Mouse (Mus musculus): ENCODE measurements around the gene Usp53.

The Usp53 gene

DNA sequence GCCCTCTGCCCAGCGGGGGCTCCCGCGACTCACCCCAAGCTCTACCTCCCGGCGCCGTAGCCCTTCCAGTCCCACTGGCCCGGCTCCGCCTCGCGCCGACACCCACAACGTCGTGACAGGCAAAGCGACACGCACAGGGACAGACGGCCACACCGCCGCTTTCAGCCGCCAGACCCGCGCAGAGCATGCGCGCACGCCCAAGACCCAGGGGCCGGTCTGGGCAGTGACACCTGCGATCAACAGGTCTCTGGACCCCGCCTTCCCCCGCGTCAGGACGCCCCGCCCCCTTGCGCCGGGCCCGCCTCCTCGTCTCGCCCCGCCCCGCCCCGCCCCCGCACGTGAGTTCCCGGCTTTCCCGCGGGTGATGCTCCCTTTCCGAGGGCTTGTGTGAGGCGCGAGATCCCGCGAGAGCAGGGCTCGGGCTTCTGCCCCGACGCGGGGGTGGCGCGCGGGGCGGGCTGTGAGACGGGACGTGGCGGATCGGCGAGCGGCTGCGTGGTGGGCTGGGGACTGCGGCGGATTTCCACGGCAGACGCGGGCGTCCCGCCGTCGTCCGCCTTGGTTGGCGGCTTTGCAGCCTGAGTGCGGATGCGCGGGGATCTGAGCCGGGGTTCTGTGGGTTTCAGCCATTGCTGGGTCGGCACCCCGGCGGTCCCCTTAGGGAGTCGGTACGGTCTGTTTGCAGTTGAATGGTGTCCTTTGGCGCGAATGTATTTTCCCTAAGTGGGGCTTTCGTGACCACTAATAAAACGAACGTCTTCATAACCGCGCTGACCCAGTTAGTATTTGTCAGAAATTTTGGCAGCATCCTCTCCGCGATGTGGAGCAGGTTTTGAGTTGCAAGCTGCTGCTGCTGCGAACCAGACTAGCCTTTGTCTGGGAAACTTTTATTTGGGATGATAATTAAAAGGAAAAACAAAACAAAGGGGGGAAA lies at the start of gene Usp53:
Gene Usp53, minus strand, starts transcription at position 262 of the 934 bp plus-strand sequence.
- TF ChIP-seq GATA4 (IDR thresholded peaks at IDR 0.05; ENCODE audit: insufficient replicate concordance, low read length) = no peak

DNA sequence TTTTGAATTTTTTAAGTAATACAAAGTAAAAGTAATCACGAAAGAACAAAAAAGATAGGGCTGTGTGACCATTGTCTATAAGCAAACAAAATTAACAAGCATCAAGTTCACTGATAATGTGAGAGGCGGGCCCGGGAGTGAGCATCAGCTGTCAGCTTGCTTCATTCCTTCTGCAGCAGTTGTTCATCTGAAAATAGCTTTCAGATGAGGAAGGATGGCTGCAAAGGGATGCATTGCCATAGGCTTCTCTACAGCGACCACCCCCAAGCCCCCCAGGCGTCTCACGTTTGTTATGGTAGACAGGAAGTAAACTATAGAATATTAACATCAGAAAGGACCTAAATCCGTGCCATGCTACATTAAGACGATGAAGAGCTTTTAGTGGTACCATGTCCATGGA lies 49.5 kb upstream of the Usp53 start:
- TF ChIP-seq GATA4 (IDR thresholded peaks at IDR 0.05; ENCODE audit: insufficient replicate concordance, low read length) = no peak

DNA sequence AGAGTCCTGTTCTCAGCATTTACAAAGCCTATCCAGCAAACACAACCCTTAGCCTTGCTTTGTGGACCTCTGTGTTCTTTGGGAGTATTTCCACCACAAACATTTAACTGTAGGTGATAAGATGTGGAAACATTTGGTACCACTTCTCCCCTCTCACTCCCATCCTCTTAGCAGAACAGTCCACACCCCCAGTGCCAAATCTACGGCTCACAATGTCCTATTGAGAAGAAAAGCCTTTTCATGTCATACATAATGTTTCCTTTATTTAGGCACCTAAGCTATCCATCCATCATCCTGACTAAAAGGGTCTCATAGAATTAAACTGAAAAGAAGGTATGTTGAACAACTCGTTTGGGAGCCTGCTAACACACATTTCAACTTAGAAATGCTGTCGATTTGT lies 41.3 kb upstream of the Usp53 start:
- no peak for TF ChIP-seq GATA4 (IDR thresholded peaks at IDR 0.05; ENCODE audit: insufficient replicate concordance, low read length)

DNA sequence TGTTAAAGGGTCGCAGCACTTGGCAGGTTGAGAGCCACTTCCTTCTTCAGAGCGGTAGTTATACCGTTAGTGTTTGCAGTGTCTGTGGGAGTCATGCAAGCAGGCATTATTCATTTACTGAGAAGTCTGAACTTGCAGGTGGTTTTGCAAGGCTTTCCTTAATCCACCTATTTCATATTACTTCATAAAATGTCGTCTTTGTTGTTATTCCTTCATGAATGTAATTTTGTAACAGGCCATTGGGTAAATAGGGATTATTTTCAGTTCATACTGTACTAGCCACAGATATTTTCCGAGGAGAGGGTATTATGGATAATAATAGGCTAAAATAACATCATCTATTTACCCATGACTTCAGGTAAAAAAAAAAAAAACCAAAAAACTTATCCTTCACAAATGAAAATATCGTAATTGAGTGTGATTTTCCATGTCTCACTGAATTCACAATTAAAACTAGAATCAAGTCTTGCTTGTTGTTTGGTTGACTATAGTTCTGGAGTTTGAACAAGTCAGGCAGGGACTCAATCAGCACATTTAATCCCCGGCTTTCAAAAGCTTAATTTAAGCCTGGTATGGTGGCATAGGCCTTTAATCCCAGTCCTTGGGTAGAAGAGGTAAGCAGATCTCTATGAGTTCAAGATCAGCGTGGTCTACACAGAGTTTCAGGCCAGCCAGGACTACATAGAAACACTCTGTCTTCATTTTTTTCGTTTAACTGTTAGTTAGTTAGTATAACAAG lies 40.4 kb upstream of the Usp53 start:
- TF ChIP-seq GATA4 (IDR thresholded peaks at IDR 0.05; ENCODE audit: insufficient replicate concordance, low read length) = no peak

GRCm38 (mm10) chr3:123018792-123019191 lies 34.5 kb upstream of the Usp53 start:
- TF ChIP-seq GATA4 (IDR thresholded peaks at IDR 0.05; ENCODE audit: insufficient replicate concordance, low read length) = no peak

- no peak for TF ChIP-seq GATA4 (IDR thresholded peaks at IDR 0.05; ENCODE audit: insufficient replicate concordance, low read length)
Observed at GRCm38 (mm10) chr3:123013476-123013875, 29.2 kb upstream of the Usp53 start.

- TF ChIP-seq GATA4 (IDR thresholded peaks at IDR 0.05; ENCODE audit: insufficient replicate concordance, low read length) = no peak
Observed at GRCm38 (mm10) chr3:123009417-123009816, 25.1 kb upstream of the Usp53 start.

- no peak for TF ChIP-seq GATA4 (IDR thresholded peaks at IDR 0.05; ENCODE audit: insufficient replicate concordance, low read length)
Observed at GRCm38 (mm10) chr3:123007386-123007785, 23.1 kb upstream of the Usp53 start.

GRCm38 (mm10) chr3:123001053-123001452 lies 16.7 kb upstream of the Usp53 start:
- no peak for TF ChIP-seq GATA4 (IDR thresholded peaks at IDR 0.05; ENCODE audit: insufficient replicate concordance, low read length)

GRCm38 (mm10) chr3:122998511-122998910 lies 14.2 kb upstream of the Usp53 start:
- no peak for TF ChIP-seq GATA4 (IDR thresholded peaks at IDR 0.05; ENCODE audit: insufficient replicate concordance, low read length)

DNA sequence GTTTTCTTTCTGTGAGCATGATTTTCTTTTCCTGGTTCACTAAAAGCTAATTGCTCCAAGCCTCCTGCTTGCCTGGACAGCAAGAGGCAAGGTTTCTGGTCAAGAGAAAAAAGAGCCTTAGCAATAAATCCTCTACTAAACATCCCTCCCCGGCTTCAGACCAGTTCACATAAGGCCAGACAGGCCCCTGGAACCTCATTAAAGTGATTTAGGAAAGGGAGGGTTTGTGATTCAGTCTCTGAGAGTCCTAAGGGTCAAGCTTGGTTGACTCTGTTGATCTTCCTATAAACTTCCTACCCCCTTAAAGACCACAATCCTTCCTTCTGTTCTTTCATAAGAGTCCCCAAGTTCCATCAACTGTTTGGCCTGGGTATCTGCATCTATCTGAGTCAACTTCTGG lies 12.7 kb upstream of the Usp53 start:
- TF ChIP-seq GATA4 (IDR thresholded peaks at IDR 0.05; ENCODE audit: insufficient replicate concordance, low read length) = no peak

GRCm38 (mm10) chr3:122986906-122987305 lies 2.6 kb upstream of the Usp53 start:
- no peak for TF ChIP-seq GATA4 (IDR thresholded peaks at IDR 0.05; ENCODE audit: insufficient replicate concordance, low read length)

GRCm38 (mm10) chr3:122986386-122986785 lies 2.1 kb upstream of the Usp53 start:
- no peak for TF ChIP-seq GATA4 (IDR thresholded peaks at IDR 0.05; ENCODE audit: insufficient replicate concordance, low read length)

- no peak for TF ChIP-seq GATA4 (IDR thresholded peaks at IDR 0.05; ENCODE audit: insufficient replicate concordance, low read length)
Observed at GRCm38 (mm10) chr3:122985183-122985944, 1.1 kb upstream of the Usp53 start.

- TF ChIP-seq GATA4 (IDR thresholded peaks at IDR 0.05; ENCODE audit: insufficient replicate concordance, low read length) = no peak
Observed at GRCm38 (mm10) chr3:122983849-122984248, 461 bp downstream of the Usp53 start.
